Mouse (Mus musculus) neural tube, embryonic 15.5 days (tissue): ENCODE measurements around the gene Olfr1034. TPM values are rescaled to one million over a fixed set of nuclear protein-coding genes. Genes with fewer than 3 reads are reported as not detected.
"Not testable (repeated sequence)": the region's sequence is repeated elsewhere in the genome, so short reads cannot be mapped to it uniquely, and the experiment has no call there.

Experiments used
- ATAC-seq: fragments of 200-750 bp; cut with Nextera tagmentation; 2 replicates; pipeline ENCODE4 v1.8.0; 2017; ENCODE audit warnings: mild to moderate bottlenecking, moderate TSS enrichment, moderate library complexity; ENCODE audit not compliant: low FRiP score
- H3K27ac ChIP-seq: fragments of 300-500 bp; sonication (generic); replicated peaks from 2 replicates; pipeline ENCODE4 v1.5.1; 2015; ENCODE audit warnings: mild to moderate bottlenecking, inconsistent platforms
- H3K27me3 ChIP-seq: fragments of 300-500 bp; sonication (generic); replicated peaks from 2 replicates; pipeline ENCODE4 v1.6.1; 2015; ENCODE audit warnings: inconsistent platforms
- H3K36me3 ChIP-seq: fragments of 300-500 bp; sonication (generic); 2 replicates; pipeline ENCODE4 v1.6.1; 2015; ENCODE audit warnings: inconsistent platforms
- H3K4me1 ChIP-seq: fragments of 300-500 bp; sonication (generic); 2 replicates; pipeline ENCODE4 v1.6.1; 2015; ENCODE audit warnings: inconsistent platforms
- H3K4me2 ChIP-seq: fragments of 300-500 bp; sonication (generic); 2 replicates; pipeline ENCODE4 v1.6.1; 2015; ENCODE audit warnings: inconsistent platforms, mild to moderate bottlenecking, moderate library complexity
- H3K4me3 ChIP-seq: fragments of 300-500 bp; sonication (generic); replicated peaks from 2 replicates; pipeline ENCODE4 v1.5.1; 2015; ENCODE audit warnings: mild to moderate bottlenecking, inconsistent platforms
- H3K9ac ChIP-seq: fragments of 300-500 bp; sonication (generic); replicated peaks from 2 replicates; pipeline ENCODE4 v1.6.1; 2015; ENCODE audit warnings: mild to moderate bottlenecking, inconsistent platforms
- H3K9me3 ChIP-seq: fragments of 300-500 bp; sonication (generic); replicated peaks from 2 replicates; pipeline ENCODE4 v1.6.1; 2016; ENCODE audit warnings: inconsistent platforms
- WGBS: fragments of 180-500 bp; shearing (Covaris S2); methylation state at CpG from one replicate; pipeline ENCODE4 v1.1.7; 2015; ENCODE audit warnings: mixed read lengths; 5-methylcytosine and 5-hydroxymethylcytosine counted together
- polyA plus RNA-seq: library from polyadenylated mRNA; unstranded; fragments of >200 nt; fragmentation: Nextera tagmentation; extraction: Ambion mirVana; gene quantifications from 2 replicates; pipeline ENCODE4 v1.2.1, GENCODE M21; 2015

Gene Olfr1034
- polyA plus RNA-seq: not detected in 2 replicates

DNA sequence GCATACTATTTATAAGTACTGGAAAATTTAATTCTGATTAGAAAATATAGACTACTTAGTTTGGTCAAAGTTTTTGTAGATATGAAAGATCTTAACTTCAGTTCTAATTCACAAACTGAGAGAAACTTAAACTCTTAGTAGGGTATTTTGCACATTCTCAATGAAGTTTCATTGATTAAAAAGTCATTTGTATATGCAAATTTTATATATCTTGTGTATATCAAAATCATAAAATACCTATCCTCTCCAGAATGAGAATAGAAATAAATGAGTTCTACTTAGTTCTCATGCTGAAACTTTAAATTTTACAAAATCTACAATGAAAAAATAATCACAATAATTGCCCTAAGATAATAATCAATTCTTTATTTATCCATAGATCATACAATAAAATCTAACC is at the start of gene Olfr1034:
Olfr1034 (plus strand) TSS at position 301 of the 400 bp plus-strand sequence.
- Histone ChIP-seq H3K4me1 (no peaks in the 10 kb centered on the region), H3K9me3 (no peaks in the 10 kb centered on the region), H3K27ac (no peak within 1 kb of the TSS), H3K4me2 (no peak within 1 kb of the TSS), H3K36me3 (no peaks in the 10 kb centered on the region), H3K4me3 (no peak within 1 kb of the TSS), H3K9ac (no peak within 1 kb of the TSS), H3K27me3 (no peaks in the 10 kb centered on the region)
- no peak for ATAC-seq

DNA sequence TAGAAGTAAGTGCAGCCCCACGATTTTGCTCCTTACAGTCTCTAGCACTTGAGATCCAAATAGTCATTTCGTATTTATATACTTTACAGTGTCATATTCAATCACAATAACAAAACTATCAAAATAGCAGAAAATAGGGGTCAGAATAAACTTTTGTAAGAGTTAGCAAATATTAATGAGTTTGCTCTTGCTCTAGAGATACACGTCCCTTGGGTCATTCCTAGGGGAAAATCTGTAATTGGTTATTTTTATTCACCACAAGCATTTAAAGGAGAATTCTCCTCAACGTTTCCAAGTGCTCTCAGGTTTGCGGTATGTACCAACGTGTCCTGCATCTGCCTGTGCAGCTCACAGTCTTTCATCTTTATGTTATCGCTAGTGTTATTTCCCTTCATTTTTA is 40.4 kb upstream of the Olfr1034 start, which contains the start of gene Olfr1032:
Olfr1032 (plus strand) TSS at position 301 of the 400 bp plus-strand sequence.
- 89% methylated on average over 7 of the region's 7 CpGs for WGBS
- Histone ChIP-seq H3K4me1 (no peaks in the 10 kb centered on the region), H3K4me2 (no peak within 1 kb of the TSS), H3K4me3 (no peak within 1 kb of the TSS), H3K9ac (no peak within 1 kb of the TSS), H3K9me3 (no peaks in the 10 kb centered on the region), H3K27ac (no peak within 1 kb of the TSS), H3K36me3 (no peaks in the 10 kb centered on the region), H3K27me3 (no peaks in the 10 kb centered on the region)
- ATAC-seq: no peak

- H3K27me3 ChIP-seq, H3K9ac ChIP-seq, H3K4me1 ChIP-seq, H3K36me3 ChIP-seq, H3K9me3 ChIP-seq, H3K27ac ChIP-seq, ATAC-seq: not testable (repeated sequence)
- Histone ChIP-seq H3K4me2 (peak within 1 kb of the TSS; percentile 54), H3K4me3 (peak within 1 kb of the TSS; percentile 35)
- 5% methylated on average over 11 of the region's 11 CpGs for WGBS
These were observed 25.3 kb upstream of the Olfr1034 start, which contains the start of gene Olfr1033 for GRCm38 (mm10) chr2:86020406-86020805. TSS of gene Olfr1033 (plus strand) at chr2:86020633.

DNA sequence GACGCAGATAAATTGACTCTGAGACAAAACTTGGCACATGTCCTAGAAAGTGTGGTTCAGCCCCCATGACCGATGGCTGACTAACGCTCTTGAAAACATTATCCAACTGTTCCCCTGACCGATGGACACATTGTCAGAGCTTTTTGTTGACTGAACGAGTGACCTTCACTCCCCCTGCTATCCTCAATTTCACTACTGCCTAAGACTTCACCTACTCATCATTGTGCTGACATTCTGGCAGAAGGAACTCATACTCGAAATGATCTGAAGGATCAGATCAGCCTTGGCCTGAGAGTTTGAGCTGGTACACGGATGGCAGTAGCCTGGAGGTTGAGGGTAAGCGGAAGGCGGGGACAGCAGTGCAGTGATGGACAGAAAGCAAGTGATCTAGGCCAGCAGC is 24.1 kb upstream of the Olfr1034 start:
- H3K27ac ChIP-seq, H3K4me3 ChIP-seq, H3K9ac ChIP-seq, ATAC-seq, H3K9me3 ChIP-seq, H3K4me1 ChIP-seq, H3K4me2 ChIP-seq, H3K27me3 ChIP-seq, H3K36me3 ChIP-seq: not testable (repeated sequence)
- WGBS: 76% methylated on average over 5 of the region's 9 CpGs

GRCm38 (mm10) chr2:86050777-86051176 is 5.1 kb downstream of the Olfr1034 start:
- H3K9ac ChIP-seq, H3K36me3 ChIP-seq, H3K4me2 ChIP-seq, H3K27ac ChIP-seq, H3K4me3 ChIP-seq, H3K27me3 ChIP-seq, H3K9me3 ChIP-seq, ATAC-seq, H3K4me1 ChIP-seq: not testable (repeated sequence)

DNA sequence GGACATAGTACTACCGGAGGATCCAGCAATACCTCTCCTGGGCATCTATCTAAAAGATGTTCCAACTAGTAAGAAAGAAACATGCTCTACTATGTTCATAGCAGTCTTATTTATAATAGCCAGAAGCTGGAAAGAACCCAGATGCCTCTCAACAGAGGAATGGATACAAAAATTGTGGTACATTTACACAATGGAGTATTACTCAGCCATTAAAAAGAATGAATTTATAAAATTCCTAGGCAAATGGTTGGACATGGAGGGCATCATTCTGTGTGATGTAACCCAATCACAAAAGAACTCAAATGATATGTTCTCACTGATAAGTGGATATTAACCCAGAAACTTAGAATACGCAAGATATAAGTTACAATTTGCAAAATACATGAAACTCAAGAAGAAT is 18.1 kb downstream of the Olfr1034 start:
- not testable (repeated sequence) for H3K9me3 ChIP-seq, H3K9ac ChIP-seq, ATAC-seq, H3K27me3 ChIP-seq, H3K4me3 ChIP-seq, H3K4me1 ChIP-seq, H3K36me3 ChIP-seq, H3K27ac ChIP-seq, H3K4me2 ChIP-seq
- WGBS: 96% methylated on average over 2 of the region's 2 CpGs

GRCm38 (mm10) chr2:86070189-86070588 is 24.5 kb downstream of the Olfr1034 start:
- H3K27ac ChIP-seq: no peak overlapping the region
- 97% methylated on average over 8 of the region's 8 CpGs for WGBS
- ATAC-seq: no peak
- H3K4me1 ChIP-seq: no peaks in the 10 kb centered on the region
- no peaks in the 10 kb centered on the region for H3K36me3 ChIP-seq
- no peaks in the 10 kb centered on the region for H3K27me3 ChIP-seq
- no peak overlapping the region for H3K4me3 ChIP-seq
- H3K9ac ChIP-seq: no peak overlapping the region
- no peaks in the 10 kb centered on the region for H3K9me3 ChIP-seq
- H3K4me2 ChIP-seq: no peak overlapping the region

- not testable (repeated sequence) for H3K4me3 ChIP-seq, H3K36me3 ChIP-seq, ATAC-seq, H3K9me3 ChIP-seq, H3K27me3 ChIP-seq, H3K4me2 ChIP-seq, H3K4me1 ChIP-seq, H3K9ac ChIP-seq, H3K27ac ChIP-seq
These were observed 28.0 kb downstream of the Olfr1034 start, which contains the start of gene Olfr1036 for GRCm38 (mm10) chr2:86073692-86074091. TSS of gene Olfr1036 (plus strand) at chr2:86073992.

DNA sequence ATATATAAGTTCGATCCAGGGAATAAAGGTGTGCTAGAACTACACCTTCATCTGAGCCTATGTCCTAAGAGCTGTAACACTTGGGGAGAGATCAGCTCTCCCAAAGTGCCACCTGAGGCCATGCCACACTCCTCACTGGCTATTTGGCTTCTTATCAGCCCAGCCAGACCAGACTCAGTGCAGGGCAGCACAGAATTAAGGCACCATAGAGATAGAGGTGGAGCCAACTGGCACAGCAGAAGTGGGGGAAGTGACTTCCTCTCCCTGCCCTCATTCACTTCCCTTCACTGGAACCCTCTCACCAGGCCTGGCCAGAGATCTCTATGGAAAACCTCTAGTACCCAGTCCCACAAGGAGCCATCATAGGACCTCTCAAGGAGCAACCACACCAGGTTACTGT is 34.8 kb downstream of the Olfr1034 start:
- not testable (repeated sequence) for H3K27me3 ChIP-seq, H3K9ac ChIP-seq, H3K36me3 ChIP-seq, H3K4me1 ChIP-seq, H3K9me3 ChIP-seq, H3K4me3 ChIP-seq, H3K4me2 ChIP-seq, H3K27ac ChIP-seq, ATAC-seq
- 87% methylated on average over 1 of the region's 1 CpGs for WGBS

GRCm38 (mm10) chr2:86087285-86087684 is 41.6 kb downstream of the Olfr1034 start, which contains the start of gene Olfr1037:
TSS of gene Olfr1037 (minus strand) at chr2:86087385.
- no peak within 1 kb of the TSS for H3K9ac ChIP-seq
- H3K4me1 ChIP-seq: no peaks in the 10 kb centered on the region
- H3K36me3 ChIP-seq: no peaks in the 10 kb centered on the region
- H3K4me3 ChIP-seq: no peak within 1 kb of the TSS
- H3K4me2 ChIP-seq: no peak within 1 kb of the TSS
- no peaks in the 10 kb centered on the region for H3K9me3 ChIP-seq
- H3K27me3 ChIP-seq: no peaks in the 10 kb centered on the region
- WGBS: 95% methylated on average over 2 of the region's 2 CpGs
- no peak within 1 kb of the TSS for H3K27ac ChIP-seq
- ATAC-seq: no peak

Other genes with a start within 250 kb of the Olfr1034 start
- not detected in 2 replicates for gene Olfr1016, start 243.3 kb upstream of the Olfr1034 start, polyA plus RNA-seq
- gene Olfr1018, start 227.4 kb upstream of the Olfr1034 start, polyA plus RNA-seq: not detected in 2 replicates
- gene Olfr1019, start 200.4 kb upstream of the Olfr1034 start, polyA plus RNA-seq: not detected in 2 replicates
- gene Olfr1020, start 198.8 kb upstream of the Olfr1034 start, polyA plus RNA-seq: not detected in 2 replicates
- not detected in 2 replicates for gene Olfr1022, start 177.3 kb upstream of the Olfr1034 start, polyA plus RNA-seq
- gene Olfr1023, start 160.2 kb upstream of the Olfr1034 start, polyA plus RNA-seq: not detected in 2 replicates
- not detected in 2 replicates for gene Olfr1024, start 140.8 kb upstream of the Olfr1034 start, polyA plus RNA-seq
- not detected in 2 replicates for gene Olfr1025-ps1, start 130.7 kb upstream of the Olfr1034 start, polyA plus RNA-seq
- gene Olfr1026, start 124.3 kb upstream of the Olfr1034 start, polyA plus RNA-seq: not detected in 2 replicates
- not detected in 2 replicates for gene Olfr1028, start 95.4 kb upstream of the Olfr1034 start, polyA plus RNA-seq
- not detected in 2 replicates for gene Olfr1029, start 72.0 kb upstream of the Olfr1034 start, polyA plus RNA-seq
- gene Olfr1030, start 66.6 kb upstream of the Olfr1034 start, polyA plus RNA-seq: not detected in 2 replicates
- gene Olfr1031, start 55.6 kb upstream of the Olfr1034 start, polyA plus RNA-seq: not detected in 2 replicates
- not detected in 2 replicates for gene Olfr1032, start 40.3 kb upstream of the Olfr1034 start, polyA plus RNA-seq
- gene Olfr1033, start 25.2 kb upstream of the Olfr1034 start, polyA plus RNA-seq: 0.04 and 0.28 TPM in 2 replicates
- gene Olfr1036, start 28.1 kb downstream of the Olfr1034 start, polyA plus RNA-seq: not detected in 2 replicates
- not detected in 2 replicates for gene Olfr1037, start 41.5 kb downstream of the Olfr1034 start, polyA plus RNA-seq
- gene Olfr1039, start 90.1 kb downstream of the Olfr1034 start, polyA plus RNA-seq: not detected in 2 replicates
- not detected in 2 replicates for gene Olfr1040, start 100.9 kb downstream of the Olfr1034 start, polyA plus RNA-seq
- gene Olfr1042, start 116.0 kb downstream of the Olfr1034 start, polyA plus RNA-seq: not detected in 2 replicates
- not detected in 2 replicates for gene Olfr1043, start 121.7 kb downstream of the Olfr1034 start, polyA plus RNA-seq
- not detected in 2 replicates for gene Olfr1044, start 132.0 kb downstream of the Olfr1034 start, polyA plus RNA-seq
- gene Olfr52, start 139.8 kb downstream of the Olfr1034 start, polyA plus RNA-seq: not detected in 2 replicates
- not detected in 2 replicates for gene Olfr1045, start 157.1 kb downstream of the Olfr1034 start, polyA plus RNA-seq
- not detected in 2 replicates for gene Olfr1046, start 173.5 kb downstream of the Olfr1034 start, polyA plus RNA-seq
- gene Olfr1047, start 185.5 kb downstream of the Olfr1034 start, polyA plus RNA-seq: not detected in 2 replicates
- not detected in 2 replicates for gene Olfr1048, start 194.4 kb downstream of the Olfr1034 start, polyA plus RNA-seq
- gene Olfr1049, start 212.5 kb downstream of the Olfr1034 start, polyA plus RNA-seq: not detected in 2 replicates
- gene Olfr1051, start 233.2 kb downstream of the Olfr1034 start, polyA plus RNA-seq: not detected in 2 replicates
- gene Olfr1052, start 246.6 kb downstream of the Olfr1034 start, polyA plus RNA-seq: not detected in 2 replicates